Mouse (Mus musculus) myocyte (in vitro differentiated cells): Measurements from ENCODE around the gene Terf2.

Experiments
- CEBPB ChIP-seq: IDR thresholded peaks from 2 replicates; pipeline ENCODE4 v1.6.1; 2011; ENCODE audit warnings: mild to moderate bottlenecking, moderate library complexity; ENCODE audit not compliant: poor library complexity, insufficient read depth, severe bottlenecking
- E2F4 ChIP-seq: IDR thresholded peaks from one replicate; pipeline ENCODE4 v1.6.1; 2011; ENCODE audit warnings: mild to moderate bottlenecking, control low read depth, moderate library complexity; ENCODE audit not compliant: insufficient read depth
- MYOD1 ChIP-seq, 3 experiments: IDR thresholded peaks; one replicate each; pipeline ENCODE4 v1.6.1; 2011; ENCODE audit warnings: control low read depth in 2 of 3, low read depth in 2 of 3, mild to moderate bottlenecking in 2 of 3, moderate library complexity in 1 of 3; ENCODE audit not compliant: insufficient read length in 2 of 3, control insufficient read depth in 1 of 3
- MYOG ChIP-seq, 3 experiments: IDR thresholded peaks; one replicate each; pipeline ENCODE4 v1.6.1; 2011; ENCODE audit warnings: control low read depth in 2 of 3, low read depth in 2 of 3, mild to moderate bottlenecking in 2 of 3; ENCODE audit not compliant: insufficient read length in 2 of 3, control insufficient read depth in 1 of 3, insufficient read depth in 1 of 3
- POLR2A ChIP-seq: IDR thresholded peaks from one replicate; pipeline ENCODE4 v1.6.1; 2011; ENCODE audit warnings: low read depth, mild to moderate bottlenecking, control low read depth, moderate library complexity; ENCODE audit not compliant: insufficient read length
- POLR2AphosphoS2 ChIP-seq: IDR thresholded peaks from one replicate; pipeline ENCODE4 v1.6.1; 2011; ENCODE audit warnings: low read depth, control low read depth; ENCODE audit not compliant: insufficient read length
- USF1 ChIP-seq: IDR thresholded peaks from one replicate; pipeline ENCODE4 v1.6.1; 2011; ENCODE audit warnings: low read depth, mild to moderate bottlenecking, control low read depth, moderate library complexity

GRCm38 (mm10) chr8:107124343-107124742, 28.0 kb upstream of the Terf2 start:
- TF ChIP-seq POLR2A: no peak
- TF ChIP-seq POLR2AphosphoS2: no peak
- no peak for TF ChIP-seq E2F4
- no peak for TF ChIP-seq USF1
- no peak for TF ChIP-seq MYOG (IDR thresholded peaks at IDR 0.05; ENCODE audit: control insufficient read depth in 1 of 3, insufficient read depth in 1 of 3, insufficient read length in 2 of 3, low read depth in 2 of 3)
- no peak for TF ChIP-seq MYOD1 (IDR thresholded peaks at IDR 0.05; ENCODE audit: control insufficient read depth in 1 of 3, insufficient read length in 2 of 3, low read depth in 2 of 3)
- TF ChIP-seq CEBPB: no peak
